Mouse (Mus musculus) olfactory bulb, adult 2 months (tissue): Measurements from ENCODE around the gene Rffl. TPM values are rescaled to one million over a fixed set of nuclear protein-coding genes. Genes with fewer than 3 reads are reported as not detected.

Source experiments
- H3K27ac ChIP-seq: fragments of 200-500 bp; 2 replicates; pipeline ENCODE4 v1.5.1; 2012; ENCODE audit warnings: low read depth, low read length; ENCODE audit not compliant: insufficient read depth
- H3K4me1 ChIP-seq: fragments of 200-500 bp; 2 replicates; pipeline ENCODE4 v1.6.1; 2012; ENCODE audit warnings: low read length; ENCODE audit not compliant: control insufficient read depth, insufficient read depth
- H3K4me3 ChIP-seq: fragments of 200-500 bp; 2 replicates; pipeline ENCODE4 v1.5.1; 2012; ENCODE audit warnings: mild to moderate bottlenecking, low read depth, low read length, moderate library complexity; ENCODE audit not compliant: insufficient read depth
- CTCF ChIP-seq: fragments of 200-500 bp; IDR thresholded peaks from 2 replicates; pipeline ENCODE4 v1.5.1; 2012; ENCODE audit warnings: low read depth, mild to moderate bottlenecking, low read length, moderate library complexity; ENCODE audit not compliant: insufficient read depth
- POLR2A ChIP-seq: fragments of 200-500 bp; IDR thresholded peaks from 2 replicates; pipeline ENCODE4 v1.6.1; 2012; ENCODE audit warnings: mild to moderate bottlenecking, low read depth, low read length, moderate library complexity; ENCODE audit not compliant: insufficient read depth
- WGBS: fragments of 180-500 bp; shearing (Covaris S2); methylation state at CpG from one replicate; pipeline ENCODE4 v1.1.7; 2018; 5-methylcytosine and 5-hydroxymethylcytosine counted together
- polyA plus RNA-seq: library from polyadenylated mRNA; stranded (reverse); fragments of >200 nt; gene quantifications from 2 replicates; pipeline ENCODE4 v1.2.4, GENCODE M21; 2012; ENCODE audit warnings: low replicate concordance; ENCODE audit not compliant: missing spikeins, insufficient read depth, insufficient read length

The Rffl gene
- polyA plus RNA-seq, 1 experiment = not detected

DNA sequence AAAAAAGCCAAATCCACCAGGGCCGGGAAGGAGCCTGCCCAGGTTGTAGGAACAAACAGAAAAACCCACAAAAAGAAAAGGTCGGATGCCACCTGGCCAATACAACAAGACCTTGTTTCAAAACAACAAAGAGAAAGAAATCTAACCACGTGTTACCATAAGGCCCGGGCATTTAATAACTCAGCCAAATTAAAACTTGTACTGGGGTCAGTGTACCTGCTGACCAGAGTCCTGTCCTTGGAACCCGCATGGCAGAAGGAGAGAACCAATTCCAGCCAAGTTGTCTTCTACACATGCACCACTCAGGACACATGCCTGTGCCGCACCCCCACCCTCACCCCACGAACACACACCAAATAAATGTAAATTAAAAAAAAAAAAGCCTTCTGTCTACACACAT lies 18.1 kb downstream of the Rffl start:
- no peak overlapping the region for H3K4me3 ChIP-seq
- no peak overlapping the region for H3K27ac ChIP-seq
- 92% methylated on average over 7 of the region's 7 CpGs for WGBS
- H3K4me1 ChIP-seq = no peaks in the 10 kb centered on the region
- TF ChIP-seq CTCF (no peak), POLR2A (no peak)

DNA sequence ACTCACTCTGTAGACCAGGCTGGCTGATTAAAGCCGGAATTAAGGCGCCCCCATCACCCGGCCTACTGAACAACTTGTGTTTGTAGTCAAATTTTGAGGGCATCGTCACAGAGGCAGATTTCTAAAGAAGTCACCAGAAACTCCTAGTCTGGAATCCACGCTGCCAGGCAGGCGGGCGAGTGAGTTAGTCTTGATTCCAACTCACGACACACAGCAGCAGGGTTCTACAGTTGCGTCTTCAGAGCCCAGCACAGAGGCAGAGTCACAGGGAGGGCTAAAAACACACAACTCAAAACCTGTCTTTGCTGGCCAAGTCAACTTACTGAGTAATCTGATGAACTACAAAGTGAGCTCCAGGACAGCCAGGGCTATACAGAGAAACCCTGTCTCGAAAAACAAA lies 18.5 kb downstream of the Rffl start:
- no peak overlapping the region for H3K27ac ChIP-seq
- no peak overlapping the region for H3K4me3 ChIP-seq
- no peaks in the 10 kb centered on the region for H3K4me1 ChIP-seq
- TF ChIP-seq POLR2A = no peak
- no peak for TF ChIP-seq CTCF
- WGBS = 92% methylated on average over 10 of the region's 10 CpGs

DNA sequence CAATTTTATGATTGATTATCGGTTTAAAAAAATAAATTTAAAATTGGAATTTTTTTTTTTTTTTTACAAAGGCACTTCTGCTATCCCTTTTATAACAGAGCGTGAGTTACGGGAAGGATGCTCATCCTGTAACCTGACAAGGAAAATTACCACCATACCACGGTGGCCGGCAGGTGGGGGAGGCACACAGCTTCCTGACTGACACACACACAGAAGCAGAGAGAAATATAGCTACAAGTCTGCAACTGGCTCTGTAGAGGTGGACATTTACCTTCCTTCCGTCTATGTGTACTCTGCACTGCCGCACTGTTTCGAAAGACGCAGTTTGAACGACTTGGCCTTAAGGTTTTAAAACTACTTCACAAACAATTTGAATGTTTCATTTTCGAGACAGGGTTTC lies 18.9 kb downstream of the Rffl start:
- TF ChIP-seq POLR2A = no peak
- TF ChIP-seq CTCF = no peak
- Histone ChIP-seq H3K4me3 (no peak overlapping the region), H3K27ac (no peak overlapping the region), H3K4me1 (no peaks in the 10 kb centered on the region)
- WGBS = 92% methylated on average over 11 of the region's 11 CpGs

DNA sequence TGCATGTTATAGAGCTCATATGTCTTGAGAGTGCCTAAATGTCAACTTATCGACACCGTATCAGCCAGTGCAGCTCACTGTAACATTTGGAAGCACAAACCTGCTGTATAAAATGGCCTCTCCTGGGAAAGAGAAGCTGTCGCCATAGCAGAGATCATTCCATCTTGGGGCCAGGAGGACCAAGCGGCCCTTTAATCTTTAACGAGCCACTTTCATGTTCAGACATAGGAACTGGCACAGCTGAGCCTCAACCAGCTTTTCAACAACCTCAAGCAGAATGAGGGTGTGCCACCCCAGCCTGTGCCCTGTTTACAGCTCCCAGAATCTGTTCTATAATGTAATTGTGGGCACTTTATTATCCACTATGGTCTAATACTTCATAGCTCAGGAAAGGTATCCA lies 20.8 kb downstream of the Rffl start:
- Histone ChIP-seq H3K4me1 (peaks cover 5% of the 10 kb centered on the region; the same call in 1 of the 2 replicates), H3K4me3 (no peak overlapping the region), H3K27ac (no peak overlapping the region)
- WGBS = 79% methylated on average over 5 of the region's 5 CpGs
- TF ChIP-seq CTCF (no peak), POLR2A (no peak)

DNA sequence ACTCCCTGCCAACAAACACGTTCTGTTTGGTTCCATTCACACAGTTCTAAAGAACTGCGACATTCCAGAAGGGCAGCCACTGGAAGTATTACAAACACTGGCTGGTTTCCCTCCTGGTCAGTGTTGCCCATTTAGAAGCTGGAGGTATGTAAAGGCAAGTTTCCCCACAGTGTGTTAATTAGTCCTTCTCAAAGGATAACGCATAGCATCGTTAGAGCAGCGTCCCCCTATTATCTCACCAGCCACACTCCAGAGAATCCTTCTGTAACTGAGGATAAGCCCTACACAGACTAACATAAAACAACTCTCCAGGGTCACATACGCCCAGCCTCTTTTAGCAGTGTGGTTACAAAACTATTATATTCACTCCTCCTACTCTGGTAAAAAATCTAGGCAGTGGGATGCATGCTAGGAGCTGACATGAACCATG lies 23.4 kb downstream of the Rffl start:
- Histone ChIP-seq H3K27ac (no peak overlapping the region), H3K4me3 (no peak overlapping the region), H3K4me1 (peaks cover 5% of the 10 kb centered on the region; the same call in 1 of the 2 replicates)
- TF ChIP-seq POLR2A = no peak
- no peak for TF ChIP-seq CTCF
- WGBS = 66% methylated on average over 6 of the region's 6 CpGs

DNA sequence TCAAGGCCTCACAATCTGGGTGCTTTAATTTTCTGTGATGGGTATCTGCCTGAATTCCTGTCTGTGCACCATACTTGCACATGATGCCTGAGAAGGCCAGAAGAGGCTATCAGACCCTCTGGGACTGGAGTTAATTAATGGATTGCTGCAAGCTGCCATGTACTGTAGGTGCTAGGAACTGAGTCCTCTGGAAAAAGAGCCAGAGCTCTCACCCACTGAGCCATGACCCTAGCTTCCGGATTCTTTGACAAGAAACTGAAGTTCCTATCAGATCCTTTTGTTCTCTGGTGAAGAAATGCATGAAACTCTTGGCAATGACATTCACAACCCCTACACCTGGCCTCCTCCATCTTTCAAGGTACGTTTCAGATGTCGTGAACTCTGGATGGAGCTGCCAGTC lies 24.1 kb downstream of the Rffl start:
- 94% methylated on average over 3 of the region's 3 CpGs for WGBS
- no peak overlapping the region for H3K4me3 ChIP-seq
- TF ChIP-seq POLR2A (no peak), CTCF (no peak)
- peaks cover 5% of the 10 kb centered on the region; the same call in 1 of the 2 replicates for H3K4me1 ChIP-seq
- no peak overlapping the region for H3K27ac ChIP-seq

DNA sequence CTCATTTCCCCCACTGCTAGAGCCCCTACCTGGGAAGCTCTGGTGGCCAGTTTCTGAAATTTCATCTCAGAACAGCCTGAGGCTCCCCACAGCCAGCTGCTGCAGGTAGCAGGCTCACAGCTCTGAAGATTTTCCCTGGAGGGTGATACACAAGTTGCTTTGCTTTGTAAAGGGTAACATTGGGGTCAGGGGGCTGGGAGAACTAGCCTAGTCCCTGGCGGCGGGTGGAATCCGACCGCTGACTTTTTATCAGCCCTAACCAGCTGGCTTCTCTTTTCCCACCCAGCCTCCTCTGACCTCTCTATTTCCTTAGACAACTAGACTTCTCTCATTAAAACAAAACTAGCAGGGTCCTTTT lies 25.0 kb downstream of the Rffl start:
- H3K27ac ChIP-seq = no peak overlapping the region
- WGBS = 73% methylated on average over 4 of the region's 4 CpGs
- H3K4me3 ChIP-seq = no peak overlapping the region
- no peak for TF ChIP-seq POLR2A
- TF ChIP-seq CTCF = no peak
- H3K4me1 ChIP-seq = peaks cover 5% of the 10 kb centered on the region; the same call in 1 of the 2 replicates

DNA sequence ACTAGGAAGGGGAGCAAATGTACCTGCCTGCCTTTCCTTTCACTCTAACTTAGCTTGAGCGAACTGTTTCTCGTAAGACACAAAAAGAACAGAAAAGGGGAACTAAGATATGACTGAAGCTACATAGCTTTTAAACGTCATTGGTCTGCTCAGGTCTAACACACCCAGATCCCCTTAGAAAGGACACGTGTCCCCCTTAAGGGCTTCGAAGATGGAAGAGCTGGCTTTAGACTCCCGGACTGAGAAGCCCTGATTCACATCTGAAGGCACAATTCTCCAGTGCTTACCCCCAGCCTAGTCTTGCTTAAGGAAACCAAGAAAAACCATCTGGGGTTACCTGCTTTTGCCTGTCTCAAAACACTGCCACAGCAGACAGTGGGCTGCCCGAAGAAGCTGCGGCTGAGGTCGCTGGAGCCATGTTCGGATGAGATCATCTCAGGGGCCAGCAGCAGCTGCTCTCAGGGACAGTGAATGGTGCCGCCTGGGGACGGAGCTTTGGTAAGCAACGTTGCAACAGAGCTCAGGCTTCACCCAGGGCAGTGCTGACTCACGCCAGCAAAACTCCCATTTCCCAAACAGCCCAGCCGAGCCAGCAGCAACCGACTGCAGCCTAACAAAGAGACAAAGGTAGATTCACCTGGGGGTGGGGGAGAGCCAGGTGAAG lies 25.5 kb downstream of the Rffl start:
- TF ChIP-seq POLR2A (no peak), CTCF (no peak)
- H3K27ac ChIP-seq = no peak overlapping the region
- 0 out of 2 replicates have a peak overlapping the region, but pooled peaks have one; percentile 7 for H3K4me3 ChIP-seq
- WGBS = 39% methylated on average over 16 of the region's 16 CpGs
- H3K4me1 ChIP-seq = peaks cover 5% of the 10 kb centered on the region; the same call in 1 of the 2 replicates

DNA sequence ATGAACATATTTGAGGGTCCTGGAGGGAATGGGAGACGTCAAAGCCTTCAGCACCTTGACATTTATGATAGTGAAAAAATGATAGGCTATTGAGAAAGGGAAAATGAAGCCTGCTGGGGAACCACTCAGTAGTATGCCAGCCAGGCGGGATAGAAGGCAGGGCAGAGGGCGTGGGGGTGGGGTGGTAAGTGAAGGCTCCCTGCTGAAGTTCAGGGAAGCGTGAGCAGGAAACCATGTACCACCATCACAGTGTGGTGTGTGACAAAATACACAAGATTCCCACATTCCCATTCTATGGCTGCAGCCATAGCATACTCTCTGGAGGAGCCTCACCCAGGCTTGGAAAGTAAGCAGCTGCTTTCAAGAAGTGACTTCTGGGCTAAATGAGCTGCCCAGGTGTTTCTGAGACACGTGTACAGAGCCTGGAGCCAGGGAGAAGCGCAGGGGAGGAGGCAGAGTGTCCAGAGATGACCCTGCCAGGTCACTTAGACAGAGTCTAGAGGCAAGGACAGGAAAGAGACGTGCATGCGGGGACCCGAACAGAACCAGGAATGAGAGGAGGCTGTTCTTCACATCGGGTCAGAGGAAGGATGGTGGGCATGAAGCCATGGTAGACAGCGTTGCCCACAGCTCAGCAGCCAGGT lies 26.1 kb downstream of the Rffl start:
- no peak overlapping the region for H3K4me3 ChIP-seq
- no peak overlapping the region for H3K27ac ChIP-seq
- WGBS = 81% methylated on average over 11 of the region's 11 CpGs
- H3K4me1 ChIP-seq = peaks cover 5% of the 10 kb centered on the region; the same call in 1 of the 2 replicates
- TF ChIP-seq POLR2A = no peak
- no peak for TF ChIP-seq CTCF

DNA sequence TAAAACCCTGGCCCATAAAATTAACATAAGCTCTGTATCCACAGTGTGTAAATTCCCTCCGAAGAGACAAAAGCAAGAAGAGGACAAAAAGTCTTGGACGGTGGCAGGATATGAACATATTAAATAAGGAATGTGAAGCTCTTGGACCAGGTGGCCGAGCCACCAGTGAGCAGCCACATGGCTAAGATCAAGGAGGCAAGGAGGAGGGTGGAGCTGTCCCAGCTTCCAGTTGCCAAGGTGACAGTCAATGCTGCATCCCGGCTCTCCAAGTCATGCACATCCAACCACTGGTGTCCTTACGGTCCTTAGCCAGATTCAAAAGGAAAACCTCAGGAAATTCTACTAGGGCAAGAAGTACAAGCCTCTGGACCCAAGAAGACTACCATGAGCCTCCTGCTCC lies 32.5 kb downstream of the Rffl start:
- 28% methylated on average over 5 of the region's 5 CpGs for WGBS
- TF ChIP-seq CTCF (no peak), POLR2A (no peak)

More for the DNA sequence above, 32.5 kb downstream of the Rffl start:
- H3K4me3 ChIP-seq = no peak overlapping the region
- no peak overlapping the region for H3K27ac ChIP-seq
- peaks cover 10% of the 10 kb centered on the region; the same call in 1 of the 2 replicates for H3K4me1 ChIP-seq
